Mouse (Mus musculus): ENCODE results near the gene Uvrag.

GRCm38 (mm10) chr7:98926906-98927528 is 213.9 kb downstream of the Uvrag start:
- TF ChIP-seq GATA1 (IDR thresholded peaks at IDR 0.05; ENCODE audit: low read depth, low read length) (no peak), CTCF (IDR thresholded peaks at IDR 0.05 in 2 of 3, conservative IDR thresholded peaks at IDR 0.05 in 1 of 3; ENCODE audit: control insufficient read depth in 1 of 3, insufficient read depth in 1 of 3, low read depth in 2 of 3, low read length in 3 of 3, poor library complexity in 1 of 3, severe bottlenecking in 1 of 3) (no peak), MXI1 (IDR thresholded peaks at IDR 0.05; ENCODE audit: low read depth, low read length) (no peak), SIN3A (IDR thresholded peaks at IDR 0.05; ENCODE audit: low read length) (no peak), E2F4 (IDR thresholded peaks at IDR 0.05; ENCODE audit: borderline replicate concordance, low read depth, low read length) (no peak), USF1 (IDR thresholded peaks at IDR 0.05; ENCODE audit: low read depth, low read length) (no peak), CHD2 (IDR thresholded peaks at IDR 0.05; ENCODE audit: low read length) (no peak), POLR2A (IDR thresholded peaks at IDR 0.05; ENCODE audit: control insufficient read depth in 1 of 2, insufficient read depth in 1 of 2, low read depth in 1 of 2, low read length in 2 of 2, poor library complexity in 1 of 2) (no peak), NRF1 (IDR thresholded peaks at IDR 0.05; ENCODE audit: insufficient read depth, low read depth, low read length, poor library complexity, severe bottlenecking) (no peak), EP300 (IDR thresholded peaks at IDR 0.05; ENCODE audit: low read depth in 1 of 2, low read length in 2 of 2) (no peak), ETS1 (IDR thresholded peaks at IDR 0.05; ENCODE audit: low read depth, low read length) (no peak), SMC3 (IDR thresholded peaks at IDR 0.05; ENCODE audit: low read depth, low read length) (no peak), MYC (IDR thresholded peaks at IDR 0.05; ENCODE audit: low read depth, low read length) (no peak), POLR2AphosphoS2 (IDR thresholded peaks at IDR 0.05; ENCODE audit: low read length) (no peak)
